Mouse (Mus musculus) hindbrain, embryonic 13.5 days (tissue): ENCODE measurements around the gene AU018091. TPM values are rescaled to one million over a fixed set of nuclear protein-coding genes. Genes with fewer than 3 reads are reported as not detected.
"Not testable (repeated sequence)": the region's sequence is repeated elsewhere in the genome, so short reads cannot be mapped to it uniquely, and the experiment has no call there.

ENCODE experiments used
- ATAC-seq: fragments of 200-750 bp; cut with Nextera tagmentation; 2 replicates; pipeline ENCODE4 v1.8.0; 2017; ENCODE audit warnings: moderate TSS enrichment; ENCODE audit not compliant: low FRiP score
- H3K27ac ChIP-seq: fragments of 300-500 bp; sonication (generic); 2 replicates; pipeline ENCODE4 v1.5.1; 2015; ENCODE audit warnings: inconsistent platforms, mild to moderate bottlenecking, moderate library complexity
- H3K27me3 ChIP-seq: fragments of 300-500 bp; sonication (generic); 2 replicates; pipeline ENCODE4 v1.6.1; 2015; ENCODE audit warnings: mild to moderate bottlenecking, inconsistent platforms
- H3K36me3 ChIP-seq: fragments of 300-500 bp; sonication (generic); 2 replicates; pipeline ENCODE4 v1.6.1; 2015; ENCODE audit warnings: mild to moderate bottlenecking, inconsistent platforms
- H3K4me1 ChIP-seq: fragments of 300-500 bp; sonication (generic); replicated peaks from 2 replicates; pipeline ENCODE4 v1.6.1; 2015; ENCODE audit warnings: inconsistent platforms
- H3K4me2 ChIP-seq: fragments of 300-500 bp; sonication (generic); 2 replicates; pipeline ENCODE4 v1.6.1; 2015; ENCODE audit warnings: inconsistent platforms, mild to moderate bottlenecking, moderate library complexity
- H3K4me3 ChIP-seq: fragments of 300-500 bp; sonication (generic); 2 replicates; pipeline ENCODE4 v1.5.1; 2015; ENCODE audit warnings: mild to moderate bottlenecking, inconsistent platforms
- H3K9ac ChIP-seq: fragments of 300-500 bp; sonication (generic); 2 replicates; pipeline ENCODE4 v1.6.1; 2015; ENCODE audit warnings: mild to moderate bottlenecking, inconsistent platforms
- H3K9me3 ChIP-seq: fragments of 300-500 bp; sonication (generic); 2 replicates; pipeline ENCODE4 v1.6.1; 2016; ENCODE audit warnings: inconsistent platforms
- WGBS: fragments of 180-500 bp; shearing (Covaris S2); methylation state at CpG from one replicate; pipeline ENCODE4 v1.1.7; 2015; 5-methylcytosine and 5-hydroxymethylcytosine counted together
- polyA plus RNA-seq: library from polyadenylated mRNA; unstranded; fragments of >200 nt; fragmentation: Nextera tagmentation; extraction: Ambion mirVana; gene quantifications from 2 replicates; pipeline ENCODE4 v1.2.1, GENCODE M21; 2015

The AU018091 gene
- polyA plus RNA-seq, 1 experiment from 2014 or later, result not detected

DNA sequence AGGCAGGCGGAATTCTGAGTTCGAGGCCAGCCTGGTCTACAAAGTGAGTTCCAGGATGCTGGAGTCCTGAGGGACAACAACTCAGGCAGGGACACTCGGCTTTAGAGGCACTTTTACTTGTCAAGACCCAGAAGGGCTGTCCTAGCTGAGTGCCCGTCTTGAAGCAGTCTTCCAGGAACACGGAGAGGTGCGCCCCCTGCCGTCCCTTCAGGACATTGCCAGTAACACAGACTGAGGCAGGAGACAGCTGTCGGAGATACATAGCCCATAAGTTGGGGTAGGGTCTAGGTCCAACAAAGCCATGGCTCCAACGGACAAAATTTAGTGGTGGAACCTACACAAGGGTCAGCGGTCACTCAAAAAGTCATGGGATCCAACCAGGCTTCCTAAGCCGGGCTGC, 29.9 kb upstream of the AU018091 start:
- H3K9ac ChIP-seq, result no peak overlapping the region
- no peak overlapping the region for H3K27ac ChIP-seq
- no peaks in the 10 kb centered on the region for H3K27me3 ChIP-seq
- WGBS, result 49% methylated on average over 11 of the region's 11 CpGs
- no peaks in the 10 kb centered on the region for H3K9me3 ChIP-seq
- H3K36me3 ChIP-seq, result no peaks in the 10 kb centered on the region
- H3K4me3 ChIP-seq, result no peak overlapping the region
- H3K4me2 ChIP-seq, result no peak overlapping the region
- no peak for ATAC-seq
- no peaks in the 10 kb centered on the region for H3K4me1 ChIP-seq

DNA sequence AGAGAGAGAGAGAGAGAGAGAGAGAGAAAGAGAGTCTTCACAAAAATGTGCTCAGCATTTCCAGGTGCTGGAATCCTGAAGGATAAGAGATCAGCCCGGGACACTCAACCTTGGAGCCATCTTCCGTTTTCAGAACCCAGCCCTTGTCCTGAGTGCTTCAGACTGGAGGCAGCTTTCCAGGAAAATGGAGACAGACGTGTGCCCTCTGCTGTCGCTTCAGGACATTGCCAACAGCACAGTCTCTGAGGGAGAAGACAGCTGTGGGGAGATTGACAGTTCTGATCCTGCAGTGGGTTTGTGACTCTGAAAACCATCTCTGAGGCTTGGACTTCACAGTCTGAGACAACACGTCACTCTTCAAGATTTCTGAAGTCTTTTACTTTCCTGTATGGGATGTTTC, 26.8 kb upstream of the AU018091 start:
- no peaks in the 10 kb centered on the region for H3K27me3 ChIP-seq
- no peak overlapping the region for H3K4me3 ChIP-seq
- H3K4me2 ChIP-seq, result no peak overlapping the region
- no peak overlapping the region for H3K9ac ChIP-seq
- H3K27ac ChIP-seq, result no peak overlapping the region
- no peaks in the 10 kb centered on the region for H3K4me1 ChIP-seq
- WGBS, result 82% methylated on average over 5 of the region's 5 CpGs
- no peaks in the 10 kb centered on the region for H3K9me3 ChIP-seq
- no peak for ATAC-seq
- H3K36me3 ChIP-seq, result no peaks in the 10 kb centered on the region

DNA sequence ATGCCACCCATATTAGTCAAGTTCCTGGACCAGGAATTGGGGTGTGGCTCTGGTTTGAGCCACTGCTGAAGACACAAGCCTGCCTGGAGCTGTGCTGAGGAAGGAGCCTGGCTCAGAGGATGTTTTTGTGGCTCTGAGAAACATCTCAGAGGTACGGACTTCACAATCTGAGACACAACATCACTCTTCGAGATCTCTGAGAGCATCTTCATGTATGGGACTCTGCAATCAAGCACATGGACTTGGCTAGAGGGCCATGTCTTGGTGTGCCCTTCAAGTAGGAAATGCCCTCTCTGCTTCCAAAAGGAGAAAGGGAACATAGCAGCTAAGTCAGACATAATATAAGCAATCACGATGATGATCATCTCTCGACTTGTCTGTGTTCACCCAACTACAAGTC, 25.5 kb upstream of the AU018091 start:
- Histone ChIP-seq H3K36me3 (no peaks in the 10 kb centered on the region), H3K4me2 (no peak overlapping the region), H3K9me3 (no peaks in the 10 kb centered on the region), H3K27ac (no peak overlapping the region), H3K27me3 (no peaks in the 10 kb centered on the region), H3K9ac (no peak overlapping the region), H3K4me3 (no peak overlapping the region), H3K4me1 (no peaks in the 10 kb centered on the region)
- ATAC-seq, result no peak
- WGBS, result 91% methylated on average over 4 of the region's 4 CpGs

DNA sequence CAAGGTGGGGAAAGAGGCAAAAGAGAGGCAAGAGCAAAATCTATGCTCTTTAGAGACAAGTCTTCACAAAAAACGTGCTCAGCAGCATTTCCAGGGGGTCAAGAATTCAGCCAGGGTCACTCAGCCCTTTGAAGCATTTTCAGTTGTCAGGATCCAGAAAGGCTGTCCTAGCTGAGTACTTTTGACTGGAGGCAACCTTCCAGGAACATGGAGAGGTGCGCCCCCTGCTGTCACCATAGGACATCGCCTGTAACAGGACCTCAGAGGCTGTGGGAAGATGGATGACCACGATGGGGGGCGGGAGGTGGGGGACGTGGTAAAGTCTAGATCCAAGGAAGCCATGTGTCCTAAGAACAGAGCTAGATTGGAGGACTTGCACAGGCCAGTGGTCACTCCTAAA, 24.9 kb upstream of the AU018091 start:
- no peaks in the 10 kb centered on the region for H3K9me3 ChIP-seq
- ATAC-seq, result no peak
- no peaks in the 10 kb centered on the region for H3K36me3 ChIP-seq
- H3K4me3 ChIP-seq, result no peak overlapping the region
- H3K4me1 ChIP-seq, result no peaks in the 10 kb centered on the region
- no peak overlapping the region for H3K9ac ChIP-seq
- no peaks in the 10 kb centered on the region for H3K27me3 ChIP-seq
- H3K27ac ChIP-seq, result no peak overlapping the region
- WGBS, result 11% methylated on average over 6 of the region's 6 CpGs
- no peak overlapping the region for H3K4me2 ChIP-seq

DNA sequence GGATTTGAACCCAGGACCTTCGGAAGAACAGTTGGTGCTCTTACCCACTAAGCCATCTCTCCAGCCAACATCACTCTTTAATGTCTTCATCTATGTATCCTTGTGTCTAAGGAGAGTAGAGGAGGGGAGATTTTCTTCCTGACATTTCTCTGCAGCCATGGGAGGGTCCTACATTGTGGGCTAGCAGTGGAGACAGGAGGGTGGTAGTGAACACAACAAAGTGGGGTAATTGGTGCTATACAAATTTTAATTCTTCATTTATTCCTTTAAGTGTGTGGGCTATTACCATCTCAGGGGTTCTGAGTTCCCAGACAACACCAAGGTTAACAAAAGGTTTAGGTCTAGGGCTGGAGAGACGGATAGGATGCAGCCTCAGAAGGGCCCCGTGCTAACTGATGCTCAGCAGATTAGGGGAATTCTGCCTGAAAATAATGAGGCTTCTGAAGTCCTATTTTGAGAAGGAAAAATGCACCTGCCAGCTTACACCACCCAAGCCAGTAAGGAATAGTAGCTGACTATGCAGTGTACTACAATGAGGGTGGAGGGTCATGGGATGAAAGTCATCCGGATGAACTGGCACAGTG, 24.1 kb upstream of the AU018091 start:
- ATAC-seq, result no peak
- H3K4me3 ChIP-seq, result no peak overlapping the region
- no peak overlapping the region for H3K4me2 ChIP-seq

DNA sequence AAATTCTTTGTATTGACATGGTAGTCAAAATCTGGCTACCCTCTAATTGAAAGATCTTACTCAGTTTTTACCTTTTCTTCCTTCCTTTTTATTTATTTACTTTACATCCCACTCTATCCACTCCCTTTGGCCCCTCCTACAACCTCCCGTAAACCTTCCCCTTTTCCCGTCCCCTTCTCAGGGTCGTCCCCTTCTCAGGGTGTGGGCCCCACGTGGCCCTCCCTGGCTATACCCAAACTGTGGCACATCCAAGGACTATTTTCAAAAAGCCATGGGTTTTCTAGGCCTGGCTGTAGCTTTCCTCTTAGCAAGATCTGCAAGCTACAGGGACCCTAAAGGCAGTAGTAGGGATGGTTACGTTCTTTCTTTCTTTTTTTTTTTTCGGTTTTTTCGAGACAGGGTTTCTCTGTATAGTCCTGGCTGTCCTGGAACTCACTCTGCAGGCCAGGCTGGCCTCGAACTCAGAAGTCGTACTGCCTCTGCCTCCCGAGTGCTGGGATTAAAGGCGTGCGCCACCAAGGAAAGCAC, 23.0 kb upstream of the AU018091 start:
- ATAC-seq, result no peak
- no peak overlapping the region for H3K9ac ChIP-seq
- H3K4me2 ChIP-seq, result no peak overlapping the region
- H3K9me3 ChIP-seq, result no peaks in the 10 kb centered on the region
- no peaks in the 10 kb centered on the region for H3K36me3 ChIP-seq
- 91% methylated on average over 12 of the region's 12 CpGs for WGBS
- no peaks in the 10 kb centered on the region for H3K4me1 ChIP-seq
- no peak overlapping the region for H3K4me3 ChIP-seq
- no peaks in the 10 kb centered on the region for H3K27me3 ChIP-seq
- no peak overlapping the region for H3K27ac ChIP-seq

More for the DNA sequence above, 24.1 kb upstream of the AU018091 start:
- H3K9me3 ChIP-seq, result no peaks in the 10 kb centered on the region
- no peaks in the 10 kb centered on the region for H3K27me3 ChIP-seq
- 81% methylated on average over 4 of the region's 4 CpGs for WGBS
- H3K27ac ChIP-seq, result no peak overlapping the region
- no peaks in the 10 kb centered on the region for H3K36me3 ChIP-seq
- H3K9ac ChIP-seq, result no peak overlapping the region
- H3K4me1 ChIP-seq, result no peaks in the 10 kb centered on the region

DNA sequence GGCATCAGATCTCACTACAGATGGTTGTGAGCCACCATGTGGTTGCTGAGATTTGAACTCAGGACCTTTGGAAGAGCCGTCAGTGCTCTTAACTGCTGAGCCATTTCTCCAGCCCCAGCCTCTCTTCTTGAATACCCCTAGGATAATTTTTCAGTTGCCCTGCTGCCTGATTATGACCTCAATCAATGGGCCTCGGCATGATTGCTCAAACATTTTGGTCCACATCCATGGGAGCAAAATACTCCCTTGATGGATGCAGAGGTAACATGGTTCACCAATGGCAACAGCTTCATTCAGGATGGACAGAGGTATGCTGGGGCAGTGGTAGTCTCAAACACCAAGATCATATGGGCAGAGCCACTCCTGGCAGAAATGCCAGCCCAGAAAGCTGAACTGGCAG, 17.7 kb upstream of the AU018091 start:
- not testable (repeated sequence) for H3K4me2 ChIP-seq, H3K4me1 ChIP-seq, H3K27me3 ChIP-seq, H3K27ac ChIP-seq, ATAC-seq, H3K9me3 ChIP-seq, H3K9ac ChIP-seq, H3K4me3 ChIP-seq, H3K36me3 ChIP-seq
- 90% methylated on average over 2 of the region's 2 CpGs for WGBS

DNA sequence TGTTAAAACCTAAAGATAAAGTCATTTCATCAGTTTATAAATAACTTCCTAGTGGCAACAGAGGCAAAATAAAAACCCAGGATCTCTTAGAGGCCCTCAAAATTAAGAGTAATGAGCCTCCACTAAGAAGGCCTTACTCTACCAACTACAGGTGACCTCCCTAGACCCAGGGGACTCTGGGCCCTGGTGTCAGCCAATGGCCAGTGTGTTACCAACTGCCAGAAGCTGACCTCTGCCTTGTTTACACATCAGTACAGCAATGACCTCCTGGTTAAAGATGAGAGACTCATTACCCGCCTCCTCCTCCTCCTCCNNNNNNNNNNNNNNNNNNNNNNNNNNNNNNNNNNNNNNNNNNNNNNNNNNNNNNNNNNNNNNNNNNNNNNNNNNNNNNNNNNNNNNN, 17.1 kb upstream of the AU018091 start:
- H3K27ac ChIP-seq, result no peak overlapping the region
- no CpG with 5 or more reads among the region's 1 CpGs for WGBS
- no peak overlapping the region for H3K4me3 ChIP-seq
- H3K4me1 ChIP-seq, result no peaks in the 10 kb centered on the region
- H3K4me2 ChIP-seq, result no peak overlapping the region
- H3K9me3 ChIP-seq, result peaks cover 5% of the 10 kb centered on the region; the same call in 1 of the 2 replicates
- no peak overlapping the region for H3K9ac ChIP-seq
- no peaks in the 10 kb centered on the region for H3K27me3 ChIP-seq
- no peaks in the 10 kb centered on the region for H3K36me3 ChIP-seq
- ATAC-seq, result no peak

DNA sequence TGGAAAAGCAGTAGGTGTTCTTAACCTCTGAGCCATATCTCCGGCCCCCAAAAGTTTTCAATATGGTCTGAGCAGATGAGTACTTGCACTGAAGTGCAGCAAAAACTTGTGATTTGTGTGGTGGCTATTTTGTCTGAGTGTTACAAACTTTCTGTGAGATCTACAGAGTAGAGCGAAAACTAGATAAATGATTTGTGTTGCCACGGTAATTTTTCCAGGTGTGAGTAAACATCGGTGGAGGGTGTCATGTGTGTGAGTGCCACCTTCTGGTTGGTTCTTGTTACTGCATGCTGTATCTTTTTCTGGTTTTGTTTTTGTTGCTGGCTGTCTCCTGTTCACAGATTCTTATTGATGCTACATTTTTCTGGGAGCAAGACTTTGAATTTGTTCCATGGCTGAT, 15.4 kb upstream of the AU018091 start:
- no peak overlapping the region for H3K4me3 ChIP-seq
- no peaks in the 10 kb centered on the region for H3K36me3 ChIP-seq
- H3K27ac ChIP-seq, result no peak overlapping the region
- H3K9me3 ChIP-seq, result peaks cover 5% of the 10 kb centered on the region; the same call in 1 of the 2 replicates
- no peak overlapping the region for H3K9ac ChIP-seq
- no peaks in the 10 kb centered on the region for H3K4me1 ChIP-seq
- 40% methylated on average over 4 of the region's 4 CpGs for WGBS
- H3K4me2 ChIP-seq, result no peak overlapping the region
- H3K27me3 ChIP-seq, result no peaks in the 10 kb centered on the region
- no peak for ATAC-seq

DNA sequence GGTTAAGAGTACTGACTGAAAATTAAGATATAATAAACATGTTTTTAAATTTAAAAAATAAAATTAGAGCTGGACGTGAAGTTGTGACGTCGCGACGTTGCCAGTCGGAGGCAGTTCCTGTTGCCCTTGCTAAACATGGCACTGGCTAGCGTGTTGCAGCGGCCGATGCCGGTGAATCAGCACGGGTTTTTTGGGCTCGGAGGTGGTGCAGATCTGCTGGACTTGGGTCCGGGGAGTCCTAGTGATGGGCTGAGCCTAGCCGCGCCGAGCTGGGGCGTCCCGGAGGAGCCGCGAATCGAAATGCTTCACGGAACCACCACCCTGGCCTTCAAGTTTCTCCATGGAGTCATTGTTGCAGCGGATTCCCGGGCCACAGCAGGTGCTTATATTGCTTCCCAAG, 12.0 kb upstream of the AU018091 start:
- not testable (repeated sequence) for ATAC-seq, H3K36me3 ChIP-seq, H3K9me3 ChIP-seq, H3K27ac ChIP-seq, H3K4me3 ChIP-seq, H3K4me1 ChIP-seq, H3K27me3 ChIP-seq, H3K9ac ChIP-seq, H3K4me2 ChIP-seq
- WGBS, result 92% methylated on average over 24 of the region's 24 CpGs

DNA sequence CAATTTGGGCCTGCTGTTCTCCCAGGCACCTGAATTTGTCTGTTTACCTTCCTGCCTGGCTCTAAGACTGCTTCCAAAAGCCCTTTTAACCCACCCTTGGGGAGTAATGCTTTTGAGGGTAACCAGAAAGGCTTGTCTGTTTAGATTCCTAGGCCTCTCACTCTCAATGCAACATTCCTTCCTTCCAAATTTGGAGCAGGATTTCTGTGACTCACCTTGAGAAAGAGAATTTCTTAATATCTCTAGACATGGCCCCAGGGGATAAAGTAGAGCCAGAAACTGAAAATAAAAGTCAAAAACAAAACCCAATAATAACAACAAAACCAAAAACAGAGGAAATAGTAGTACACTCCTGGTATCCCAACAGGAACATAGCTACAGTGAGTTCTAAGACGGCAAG, 707 bp downstream of the AU018091 start:
- Histone ChIP-seq H3K27ac (no peak overlapping the region), H3K9ac (no peak overlapping the region), H3K4me1 (no peaks in the 10 kb centered on the region), H3K4me3 (no peak overlapping the region), H3K9me3 (no peaks in the 10 kb centered on the region), H3K4me2 (no peak overlapping the region), H3K36me3 (no peaks in the 10 kb centered on the region), H3K27me3 (no peaks in the 10 kb centered on the region)
- WGBS, result 97% methylated on average over 1 of the region's 1 CpGs
- ATAC-seq, result no peak

DNA sequence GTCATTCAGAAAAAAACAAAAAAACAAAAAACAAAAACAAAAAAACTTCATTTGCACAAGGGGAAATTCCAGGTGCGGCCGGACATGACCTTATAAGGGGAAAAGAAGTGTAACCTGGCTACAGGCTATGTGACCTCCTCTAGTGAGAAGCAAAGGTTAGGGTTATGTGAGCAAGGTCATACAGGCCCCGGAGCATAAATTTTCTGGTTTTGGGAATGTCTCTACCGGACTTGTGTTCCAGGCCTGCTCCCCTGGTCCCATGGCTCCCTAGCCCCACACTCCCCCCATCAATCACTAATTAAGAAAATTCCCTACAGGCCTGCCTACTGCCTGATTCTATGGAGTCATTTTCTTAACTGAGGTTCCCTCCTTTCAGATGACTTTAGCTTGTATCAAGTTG, 2.7 kb downstream of the AU018091 start:
- no peak overlapping the region for H3K9ac ChIP-seq
- ATAC-seq, result no peak
- WGBS, result 96% methylated on average over 4 of the region's 4 CpGs

DNA sequence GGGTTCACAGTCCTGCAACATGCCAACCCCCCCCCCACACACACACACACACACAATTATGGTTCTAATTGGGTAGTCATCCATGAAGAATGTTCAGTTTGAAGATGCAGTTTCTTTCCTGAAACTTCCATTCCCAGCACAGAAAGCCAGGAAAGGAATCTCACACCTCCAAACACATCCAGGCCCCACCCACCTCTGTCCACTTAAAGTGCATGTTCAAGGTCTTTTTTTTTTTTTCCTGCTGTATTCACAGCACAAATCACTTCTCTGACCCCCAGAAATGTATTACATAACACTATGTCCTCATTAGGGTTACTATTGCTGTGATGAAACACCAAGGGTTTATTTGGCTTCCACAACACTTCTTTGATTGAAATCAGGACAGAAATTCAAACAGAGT, 4.0 kb downstream of the AU018091 start:
- ATAC-seq, result no peak
- Histone ChIP-seq H3K4me1 (no peaks in the 10 kb centered on the region), H3K9me3 (no peaks in the 10 kb centered on the region), H3K9ac (no peak overlapping the region), H3K4me3 (no peak overlapping the region), H3K27ac (no peak overlapping the region), H3K36me3 (no peaks in the 10 kb centered on the region), H3K4me2 (no peak overlapping the region), H3K27me3 (no peaks in the 10 kb centered on the region)

More for the DNA sequence above, 2.7 kb downstream of the AU018091 start:
- Histone ChIP-seq H3K4me3 (no peak overlapping the region), H3K36me3 (no peaks in the 10 kb centered on the region), H3K9me3 (no peaks in the 10 kb centered on the region), H3K4me1 (no peaks in the 10 kb centered on the region), H3K4me2 (no peak overlapping the region), H3K27ac (no peak overlapping the region), H3K27me3 (no peaks in the 10 kb centered on the region)
